ENCODE assay signal across 21 mouse cellular contexts in the genomic region with DNA sequence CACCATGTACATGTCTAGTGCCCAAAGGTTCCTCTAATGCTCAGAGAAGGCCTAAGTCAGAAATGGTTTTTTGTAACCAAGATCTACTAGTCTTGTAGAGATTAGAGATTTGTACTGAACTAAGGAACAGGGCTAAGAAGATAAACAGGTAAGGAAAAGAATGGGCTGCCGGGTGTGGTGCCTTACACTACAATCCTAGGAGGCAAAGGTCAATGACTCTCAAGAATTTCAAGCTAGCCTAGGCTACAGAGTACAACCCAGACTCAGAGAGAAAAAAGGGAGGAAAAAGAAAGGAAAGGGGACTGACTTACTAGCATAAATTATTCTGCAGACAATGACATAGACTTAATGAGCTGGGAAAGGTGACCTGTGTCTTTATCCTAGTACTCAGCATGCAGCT. TPM values are rescaled to one million over a fixed set of nuclear protein-coding genes. Genes with fewer than 3 reads are reported as not detected.
DNase-seq lines count a peak whose midpoint lies in the region; ATAC-seq and TF ChIP-seq lines count a peak whose summit lies in the region.
"Had no signal": no experiment of that assay in that cellular context is flagged by ENCODE, and none has a peak within 500 bp of the region (broad histone marks: within the 10 kb centered on the region; RNA-seq: fewer than 3 reads in every experiment).

No protein-coding gene starts in this region.

- H3K4me1 ChIP-seq in kidney, embryonic 16.5 days (ENCODE audit: insufficient read depth, low read length) = peaks cover 36% of the 10 kb centered on the region
- H3K4me1 ChIP-seq in kidney, embryonic 14.5 days (ENCODE audit: control insufficient read depth, insufficient read depth, low read length) = peaks cover 21% of the 10 kb centered on the region
- H3K4me1 ChIP-seq in E14TG2a.4 (replicated peaks; ENCODE audit: low read depth, low read length) = peaks cover 98% of the 10 kb centered on the region
- H3K4me1 ChIP-seq in olfactory bulb, adult 2 months (ENCODE audit: control insufficient read depth, insufficient read depth, low read length) = peaks cover 16% of the 10 kb centered on the region

- peak overlapping the region; percentile 20 for H3K27ac ChIP-seq in kidney, embryonic 16.5 days (ENCODE audit: low read length)
- no peak overlapping the region for H3K27ac ChIP-seq in kidney, embryonic 14.5 days (ENCODE audit: low read depth, low read length)
- peak overlapping the region; percentile 72 for H3K27ac ChIP-seq in olfactory bulb, adult 2 months (ENCODE audit: insufficient read depth, low read depth, low read length)
- H3K27ac ChIP-seq: forebrain, embryonic 13.5 days; hindbrain, embryonic 10.5 days; hindbrain, embryonic 14.5 days had no signal

- H3K9ac ChIP-seq in kidney, embryonic 16.5 days (replicated peaks; ENCODE audit: low read length) = no peak overlapping the region
- H3K9ac ChIP-seq in kidney, embryonic 14.5 days (ENCODE audit: low read depth, low read length) = no peak overlapping the region
- H3K9ac ChIP-seq: embryonic facial prominence, embryonic 13.5 days; forebrain, embryonic 13.5 days; forebrain, postnatal 0 days; heart, embryonic 12.5 days; hindbrain, embryonic 14.5 days had no signal

- no peak overlapping the region for H3K4me2 ChIP-seq in kidney, embryonic 16.5 days (replicated peaks; ENCODE audit: low read depth, low read length)
- H3K4me2 ChIP-seq in kidney, embryonic 14.5 days (replicated peaks; ENCODE audit: low read depth, low read length) = no peak overlapping the region
- H3K4me2 ChIP-seq: forebrain, embryonic 13.5 days; heart, embryonic 12.5 days; hindbrain, embryonic 14.5 days had no signal

- ATAC-seq in kidney, embryonic 16.5 days (ENCODE audit: low FRiP score, low TSS enrichment) = no peak
- no peak for ATAC-seq in kidney, embryonic 14.5 days (ENCODE audit: low FRiP score, low TSS enrichment)
- ATAC-seq: activated CD4-positive, CD25-positive, alpha-beta regulatory T cell, adult 4 months; forebrain, embryonic 13.5 days; forebrain, postnatal 0 days had no signal

- H3K4me3 ChIP-seq in kidney, embryonic 16.5 days (ENCODE audit: low read length) = no peak overlapping the region
- H3K4me3 ChIP-seq in kidney, embryonic 14.5 days (ENCODE audit: low read length) = no peak overlapping the region
- H3K4me3 ChIP-seq in E14TG2a.4 (replicated peaks; ENCODE audit: low read length) = peak overlapping the region; percentile 43; the same call in 1 of the 2 replicates
- no peak overlapping the region for H3K4me3 ChIP-seq in olfactory bulb, adult 2 months (ENCODE audit: insufficient read depth, low read depth, low read length)
- H3K4me3 ChIP-seq: embryonic facial prominence, embryonic 13.5 days; forebrain, embryonic 13.5 days; heart, embryonic 12.5 days; hindbrain, embryonic 10.5 days had no signal

- DNase-seq in R1 (ENCODE audit: low read depth, low spot score) = peak; percentile 41
- no peak for DNase-seq in embryo, embryonic 10.5 days (ENCODE audit: low spot score)
- no peak for DNase-seq in spleen, adult 12 weeks (ENCODE audit: low spot score)
- no peak for DNase-seq in cerebellum, adult 8-10 months
- DNase-seq: adrenal gland, postnatal 25 days; cerebellum, adult 18-20 months; cerebellum, postnatal 10 days; forebrain, postnatal 0 days; gastrocnemius, postnatal 14 days had no signal

- H3K27me3 ChIP-seq in kidney, embryonic 16.5 days (ENCODE audit: insufficient read depth, low read length) = no peaks in the 10 kb centered on the region
- H3K27me3 ChIP-seq in kidney, embryonic 14.5 days (ENCODE audit: control insufficient read depth, insufficient read depth, low read length) = no peaks in the 10 kb centered on the region
- H3K27me3 ChIP-seq in E14TG2a.4 (ENCODE audit: insufficient read depth, low read length) = no peaks in the 10 kb centered on the region
- H3K27me3 ChIP-seq: CH12.LX; embryonic facial prominence, embryonic 13.5 days; forebrain, embryonic 13.5 days; heart, embryonic 12.5 days had no signal

- TF ChIP-seq CTCF in E14TG2a.4 (conservative IDR thresholded peaks at IDR 0.05; ENCODE audit: low read length) = no peak
- no peak for TF ChIP-seq CTCF in olfactory bulb, adult 2 months (IDR thresholded peaks at IDR 0.05; ENCODE audit: insufficient read depth, low read depth, low read length)

- WGBS in kidney, embryonic 16.5 days = 41% methylated on average over 1 of the region's 1 CpGs
- WGBS in kidney, embryonic 14.5 days = 47% methylated on average over 1 of the region's 1 CpGs
- 82% methylated on average over 1 of the region's 1 CpGs for WGBS in olfactory bulb, adult 2 months

- no peaks in the 10 kb centered on the region for H3K9me3 ChIP-seq in kidney, embryonic 16.5 days (ENCODE audit: low read length)
- no peaks in the 10 kb centered on the region for H3K9me3 ChIP-seq in kidney, embryonic 14.5 days (ENCODE audit: control insufficient read depth, low read length)
- H3K9me3 ChIP-seq in E14TG2a.4 (ENCODE audit: low read length) = no peaks in the 10 kb centered on the region
- H3K9me3 ChIP-seq: embryonic facial prominence, embryonic 13.5 days; forebrain, embryonic 13.5 days; G1E; heart, embryonic 12.5 days; hindbrain, embryonic 10.5 days had no signal

- TF ChIP-seq POLR2A in olfactory bulb, adult 2 months (IDR thresholded peaks at IDR 0.05; ENCODE audit: insufficient read depth, low read depth, low read length) = no peak

- no peaks in the 10 kb centered on the region for H3K36me3 ChIP-seq in kidney, embryonic 16.5 days (ENCODE audit: insufficient read depth, low read length)
- H3K36me3 ChIP-seq in kidney, embryonic 14.5 days (ENCODE audit: control insufficient read depth, insufficient read depth, low read length) = no peaks in the 10 kb centered on the region
- H3K36me3 ChIP-seq in E14TG2a.4 (ENCODE audit: insufficient read depth, low read length) = peaks cover 57% of the 10 kb centered on the region
- H3K36me3 ChIP-seq: embryonic facial prominence, embryonic 13.5 days; heart, embryonic 12.5 days had no signal

RNA-seq across cellular contexts. Expression of gene Uchl4, which starts 14.4 kb away (rescaled TPM):
- polyA plus RNA-seq in kidney, embryonic 16.5 days (2015; fragmentation: Nextera tagmentation; extraction: Ambion mirVana) = 2.4 and 4.5 TPM in 2 replicates
- polyA plus RNA-seq in kidney, embryonic 14.5 days (2014; fragmentation: Nextera tagmentation; extraction: Ambion mirVana) = 2.9 and 3.3 TPM in 2 replicates
- not detected in 2 replicates for polyA plus RNA-seq in olfactory bulb, adult 2 months (2012; ENCODE audit: insufficient read depth, insufficient read length, low replicate concordance, missing spikeins)
- polyA plus RNA-seq: G1E had no signal

RNA-seq across cellular contexts. Expression of gene Map2k1, which starts 32.8 kb away (rescaled TPM):
- 89.0 and 92.2 TPM in 2 replicates for polyA plus RNA-seq in kidney, embryonic 16.5 days (2015; fragmentation: Nextera tagmentation; extraction: Ambion mirVana)
- polyA plus RNA-seq in kidney, embryonic 14.5 days (2014; fragmentation: Nextera tagmentation; extraction: Ambion mirVana) = 56.9 and 72.3 TPM in 2 replicates
- polyA plus RNA-seq in olfactory bulb, adult 2 months (2012; ENCODE audit: insufficient read depth, insufficient read length, low replicate concordance, missing spikeins) = 126 and 566 TPM in 2 replicates

RNA-seq across cellular contexts. Expression of gene Snapc5, which starts 41.5 kb away (rescaled TPM):
- polyA plus RNA-seq in kidney, embryonic 16.5 days (2015; fragmentation: Nextera tagmentation; extraction: Ambion mirVana) = 31.9 and 37.3 TPM in 2 replicates
- polyA plus RNA-seq in kidney, embryonic 14.5 days (2014; fragmentation: Nextera tagmentation; extraction: Ambion mirVana) = 25.7 and 37.9 TPM in 2 replicates
- not detected in 2 replicates for polyA plus RNA-seq in olfactory bulb, adult 2 months (2012; ENCODE audit: insufficient read depth, insufficient read length, low replicate concordance, missing spikeins)

RNA-seq across cellular contexts. Expression of gene Rpl4, which starts 47.4 kb away (rescaled TPM):
- polyA plus RNA-seq in kidney, embryonic 16.5 days (2015; fragmentation: Nextera tagmentation; extraction: Ambion mirVana) = 1,111 and 1,181 TPM in 2 replicates
- polyA plus RNA-seq in kidney, embryonic 14.5 days (2014; fragmentation: Nextera tagmentation; extraction: Ambion mirVana) = 1,389 and 1,446 TPM in 2 replicates
- 468 TPM in 1 of 2 replicates, not detected in the other for polyA plus RNA-seq in olfactory bulb, adult 2 months (2012; ENCODE audit: insufficient read depth, insufficient read length, low replicate concordance, missing spikeins)

RNA-seq across cellular contexts. Expression of gene Zwilch, which starts 47.7 kb away (rescaled TPM):
- 26.8 and 32.1 TPM in 2 replicates for polyA plus RNA-seq in kidney, embryonic 16.5 days (2015; fragmentation: Nextera tagmentation; extraction: Ambion mirVana)
- polyA plus RNA-seq in kidney, embryonic 14.5 days (2014; fragmentation: Nextera tagmentation; extraction: Ambion mirVana) = 17.3 and 34.4 TPM in 2 replicates
- polyA plus RNA-seq in olfactory bulb, adult 2 months (2012; ENCODE audit: insufficient read depth, insufficient read length, low replicate concordance, missing spikeins) = not detected in 2 replicates
